Mouse (Mus musculus) brain, embryonic 14.5 days (tissue): ENCODE results near the gene Efcc1.

Experiments used
- CTCF ChIP-seq: fragments of 200-500 bp; IDR thresholded peaks from 2 replicates; pipeline ENCODE4 v1.5.1; 2012; ENCODE audit warnings: inconsistent platforms, mild to moderate bottlenecking, moderate library complexity, borderline replicate concordance; ENCODE audit not compliant: insufficient read depth, insufficient read length; ENCODE audit errors: extremely low read depth
- POLR2A ChIP-seq: fragments of 200-500 bp; IDR thresholded peaks from 2 replicates; pipeline ENCODE4 v1.6.1; 2012; ENCODE audit warnings: mild to moderate bottlenecking, inconsistent platforms, borderline replicate concordance; ENCODE audit not compliant: poor library complexity, insufficient read depth, insufficient read length, severe bottlenecking; ENCODE audit errors: extremely low read depth

- no peak for TF ChIP-seq POLR2A
- no peak for TF ChIP-seq CTCF
These were observed 74.2 kb downstream of the Efcc1 start for GRCm38 (mm10) chr6:87804886-87805285.
